Mouse (Mus musculus): ENCODE data around the gene Fam20c.
A peak's percentile ranks its signal among the peaks of the same experiment; 100 is the strongest.

Fam20c gene

GRCm38 (mm10) chr5:138809767-138810166 lies 55.5 kb downstream of the Fam20c start:
- DNase-seq (ENCODE audit: low spot score), result peak; percentile 27

DNA sequence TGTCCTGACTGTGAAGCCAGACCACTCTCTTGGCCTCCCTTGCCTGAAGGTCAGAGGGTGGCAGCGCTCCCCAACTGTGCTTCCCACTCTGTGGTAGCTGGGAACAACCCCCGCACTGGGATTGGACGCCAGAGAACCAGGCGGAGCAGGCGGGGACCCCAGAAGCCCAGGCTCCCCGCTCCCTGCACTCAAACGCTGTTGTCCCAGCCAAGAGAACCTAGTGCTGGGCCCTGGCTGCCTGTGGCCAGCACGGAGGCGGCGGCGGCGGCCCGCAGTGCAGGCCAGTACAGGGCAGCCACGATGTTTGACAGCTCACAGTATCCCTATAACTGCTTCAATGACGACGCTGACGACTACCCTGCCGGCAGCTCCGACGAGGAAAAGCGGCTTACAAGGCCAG lies 65.5 kb downstream of the Fam20c start, which contains the start of gene Gm5294:
TSS of gene Gm5294 (plus strand) at position 301 of the 400 bp plus-strand sequence.
- DNase-seq (ENCODE audit: low spot score), result no peak

- DNase-seq (ENCODE audit: low spot score), result no peak
Measured at GRCm38 (mm10) chr5:138820717-138821332, 66.5 kb downstream of the Fam20c start.

DNA sequence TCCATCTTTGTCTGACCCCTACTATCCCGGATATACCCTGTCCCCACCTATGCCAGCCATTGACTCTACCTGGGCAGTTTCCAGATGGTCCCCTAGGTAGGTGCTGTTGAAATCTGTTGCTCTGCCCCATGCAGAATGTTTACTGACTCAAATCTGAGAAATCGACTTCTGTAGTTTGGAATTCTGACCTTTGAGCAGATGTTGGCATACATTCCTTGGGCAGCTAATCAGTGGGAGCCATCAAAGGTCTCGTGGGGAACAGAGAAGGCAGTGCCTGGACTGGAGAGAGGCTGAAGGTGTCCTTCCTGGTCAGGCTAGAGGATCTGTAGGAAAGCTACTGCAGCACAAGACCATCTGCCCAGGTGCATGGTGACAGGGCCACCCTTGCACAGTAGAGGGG lies 70.8 kb downstream of the Fam20c start:
- no peak for DNase-seq (ENCODE audit: low spot score)

DNA sequence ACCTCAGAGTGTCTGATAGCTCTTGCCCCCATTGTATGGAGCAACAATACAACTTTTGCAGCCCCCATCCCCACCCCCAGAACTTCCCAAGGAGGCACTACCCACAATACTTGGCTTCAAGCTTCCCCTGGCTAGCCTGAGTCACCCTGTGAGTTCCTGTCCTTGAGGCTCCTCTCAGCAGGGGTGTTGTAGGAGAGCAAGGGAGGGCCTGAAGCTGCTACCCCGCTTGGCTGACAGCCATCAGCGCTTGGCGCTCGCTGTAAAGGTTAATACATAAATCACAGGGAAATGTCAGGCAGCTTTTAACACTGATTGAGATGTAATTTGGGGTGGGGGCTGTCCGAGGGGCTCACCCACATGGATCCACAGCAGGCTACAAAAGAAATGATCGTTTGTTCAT lies 79.1 kb downstream of the Fam20c start:
- peak; percentile 73 for DNase-seq (ENCODE audit: low spot score)

DNA sequence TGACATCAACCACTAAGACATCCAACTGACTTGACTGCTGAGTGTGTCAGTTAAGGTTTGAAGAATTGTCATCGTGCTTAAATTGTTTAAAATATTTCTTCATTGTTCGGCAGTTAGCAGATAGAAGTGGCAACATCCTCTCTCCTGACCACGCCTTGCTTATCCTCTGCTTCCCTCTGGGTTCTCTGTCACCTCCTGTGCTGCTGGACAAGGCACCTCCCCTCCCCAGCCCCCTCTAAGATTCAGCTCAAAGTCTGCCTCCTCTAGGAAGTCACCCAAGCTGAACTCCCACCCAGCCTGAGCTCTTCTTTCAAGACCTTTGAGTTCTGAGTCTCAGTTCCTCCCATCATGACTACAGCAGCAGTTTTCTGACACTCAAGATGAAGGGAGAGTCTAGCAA lies 80.6 kb downstream of the Fam20c start:
- DNase-seq (ENCODE audit: low spot score), result no peak

DNA sequence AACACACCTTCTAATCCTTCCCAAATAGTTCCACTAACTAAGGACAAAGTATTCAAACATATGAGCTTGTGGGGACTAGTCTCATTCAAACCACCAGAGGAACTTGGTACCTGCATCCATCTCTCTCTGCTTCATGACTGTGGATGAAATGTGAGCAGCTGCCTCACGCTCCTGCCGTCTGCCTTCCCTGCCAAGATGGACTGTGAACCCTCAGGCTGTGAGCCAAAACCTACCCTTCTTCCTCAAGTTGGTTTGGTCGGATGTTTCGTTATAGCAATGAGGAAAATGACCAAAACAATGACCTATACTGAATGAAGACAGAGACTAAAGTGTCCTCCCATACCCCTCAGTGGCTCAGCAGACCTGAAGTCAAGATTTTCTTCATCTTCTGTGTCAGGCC lies 86.7 kb downstream of the Fam20c start:
- DNase-seq (ENCODE audit: low spot score), result no peak

DNA sequence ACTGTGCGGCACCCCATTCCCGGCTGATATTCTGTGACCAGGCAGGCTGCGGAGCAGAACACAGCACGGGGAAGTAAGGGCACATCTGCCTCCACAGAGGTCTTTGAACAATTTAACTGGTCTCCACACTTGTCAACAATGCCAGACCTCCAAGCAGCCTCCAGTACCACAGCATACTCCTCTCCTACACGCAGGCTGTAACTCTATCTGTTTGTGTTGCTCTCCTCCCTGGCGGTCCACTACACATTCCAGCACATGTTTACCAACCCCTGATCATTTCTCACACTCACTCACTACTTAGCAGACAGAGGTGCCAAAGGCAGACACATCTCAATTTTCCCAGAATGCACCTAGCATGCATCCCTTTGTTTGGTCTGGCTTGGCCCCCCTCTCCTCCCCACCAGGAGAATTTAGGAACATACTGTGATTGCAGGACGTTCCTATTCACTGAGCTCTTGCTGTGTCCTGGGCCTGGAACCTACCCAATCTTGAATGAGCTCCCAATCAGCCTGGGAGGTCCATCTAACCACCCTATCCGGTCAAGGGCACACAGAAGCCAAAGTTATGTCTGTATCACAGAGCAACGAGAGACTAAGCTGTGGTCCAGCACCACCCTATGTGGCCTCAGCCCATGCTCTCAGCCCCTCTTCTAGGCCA lies 89.0 kb downstream of the Fam20c start:
- peak; percentile 53 for DNase-seq (ENCODE audit: low spot score)

- peak; percentile 83 for DNase-seq (ENCODE audit: low spot score)
Measured at GRCm38 (mm10) chr5:138846506-138846905, 92.2 kb downstream of the Fam20c start.

DNA sequence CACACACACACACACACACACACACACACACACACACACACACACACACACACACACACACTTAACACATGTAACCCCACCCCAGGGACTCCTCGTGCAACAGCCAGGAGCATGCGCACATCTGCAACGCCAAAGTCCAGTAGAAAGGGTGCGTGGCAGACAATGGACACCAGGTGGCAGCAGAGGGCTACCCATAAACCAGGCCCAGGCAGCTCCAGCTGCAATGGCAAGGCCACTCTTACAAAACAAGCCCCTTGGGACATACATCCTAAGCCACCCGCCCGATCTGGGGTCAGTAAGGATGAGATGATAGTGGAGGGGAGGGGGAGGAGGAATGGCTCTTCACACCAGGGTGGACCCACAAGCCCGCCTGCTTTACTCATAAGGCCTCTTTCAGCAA lies 93.8 kb downstream of the Fam20c start:
- peak; percentile 68 for DNase-seq (ENCODE audit: low spot score)

- no peak for DNase-seq (ENCODE audit: low spot score)
Measured at GRCm38 (mm10) chr5:138849682-138850461, 95.6 kb downstream of the Fam20c start.

DNA sequence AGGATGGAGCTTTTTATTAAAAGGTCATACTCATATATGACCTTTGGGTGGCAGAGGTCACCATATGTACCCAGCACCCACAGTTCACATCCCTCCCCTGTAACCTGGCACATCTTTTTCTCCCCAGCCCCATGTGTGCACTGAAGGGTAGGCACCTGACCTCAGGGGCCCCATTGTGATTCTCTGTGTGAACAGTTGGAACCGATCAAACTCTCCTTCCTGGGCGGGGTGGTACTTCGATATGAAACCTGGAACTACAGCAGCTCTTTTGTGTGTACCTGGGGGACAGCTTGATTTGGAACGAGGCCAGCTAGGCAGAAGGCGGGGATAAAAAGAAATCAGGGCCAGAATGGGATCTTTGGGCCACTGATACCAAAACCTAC lies 96.1 kb downstream of the Fam20c start:
- DNase-seq (ENCODE audit: low spot score), result no peak

- no peak for DNase-seq (ENCODE audit: low spot score)
Measured at GRCm38 (mm10) chr5:138851296-138851780, 97.0 kb downstream of the Fam20c start.

DNA sequence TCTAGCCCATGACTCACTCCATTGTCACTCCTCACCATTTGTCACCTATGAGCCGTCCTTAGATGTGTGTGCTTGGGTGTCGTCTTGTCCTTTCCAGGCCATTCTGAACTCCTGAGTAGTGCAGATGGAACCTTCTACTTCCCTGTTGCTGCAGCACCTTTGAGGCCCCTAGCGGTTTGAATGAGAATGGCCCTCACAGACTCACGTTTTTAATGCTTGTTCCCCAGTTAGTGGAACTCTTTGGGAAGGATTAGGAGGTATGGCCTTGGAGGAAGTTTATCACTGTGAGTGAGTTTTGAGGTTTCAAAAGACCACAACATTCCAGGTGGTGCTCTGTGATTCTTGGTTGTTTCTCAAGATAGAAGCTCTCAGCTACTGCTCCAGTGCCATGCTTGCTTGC lies 97.8 kb downstream of the Fam20c start:
- no peak for DNase-seq (ENCODE audit: low spot score)

DNA sequence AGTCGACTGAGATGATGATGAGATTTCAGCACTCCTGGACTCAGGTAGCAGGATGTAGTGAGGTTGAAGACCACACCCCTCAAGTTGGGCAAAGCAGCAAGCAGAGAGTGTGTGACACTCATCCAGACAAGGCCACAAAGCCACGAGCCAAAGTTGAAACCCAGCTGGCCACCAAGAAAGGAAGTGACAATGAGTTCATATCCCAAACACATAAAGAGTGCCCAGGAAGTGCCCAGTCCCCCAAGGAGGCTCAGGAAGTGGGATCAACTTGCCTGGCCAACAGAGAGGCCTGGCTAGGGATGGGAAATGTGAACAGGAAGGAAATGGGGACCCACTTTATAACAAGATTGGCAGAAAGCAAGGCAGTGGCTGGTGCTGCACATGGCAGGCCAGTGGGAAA lies 99.0 kb downstream of the Fam20c start:
- no peak for DNase-seq (ENCODE audit: low spot score)

DNA sequence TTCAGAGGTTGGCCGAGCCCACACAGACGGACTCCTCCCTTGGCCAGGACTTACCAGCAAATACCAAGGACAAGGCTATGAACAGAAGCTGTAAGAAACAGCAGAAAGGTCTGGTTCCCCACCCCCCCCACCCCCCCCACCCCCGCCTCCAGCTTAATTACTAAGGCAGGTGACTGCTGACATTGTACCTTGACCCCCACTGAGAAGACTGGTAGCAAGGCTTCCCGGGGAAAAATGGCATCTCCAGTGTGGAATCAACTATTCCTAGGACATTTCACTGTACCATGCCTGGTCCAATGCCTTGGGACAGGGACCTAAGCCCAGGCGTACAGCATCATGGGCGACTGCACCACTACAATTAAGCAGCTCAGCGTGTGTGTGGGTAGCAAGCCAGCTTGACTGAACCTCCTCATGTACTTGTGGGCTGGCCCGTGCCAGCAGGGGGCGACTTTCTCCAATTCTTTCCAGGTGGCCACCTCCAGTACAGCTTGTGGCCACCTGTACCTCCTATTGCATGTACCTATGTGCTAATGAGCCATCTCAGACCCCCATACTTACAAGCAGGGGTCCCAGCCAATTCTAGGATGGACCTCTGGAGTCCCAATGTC lies 102.8 kb downstream of the Fam20c start:
- peak; percentile 58 for DNase-seq (ENCODE audit: low spot score)

GRCm38 (mm10) chr5:138857811-138858251 lies 103.5 kb downstream of the Fam20c start:
- peak; percentile 66 for DNase-seq (ENCODE audit: low spot score)
